Mouse (Mus musculus): ENCODE measurements around the gene Trpm3.

- TF ChIP-seq CTCF (IDR thresholded peaks at IDR 0.05; ENCODE audit: low read depth, low read length) = no peak
- no peak for TF ChIP-seq POLR2A (IDR thresholded peaks at IDR 0.05; ENCODE audit: insufficient read depth, low read length)
- no peak for TF ChIP-seq EP300 (IDR thresholded peaks at IDR 0.05; ENCODE audit: insufficient read depth, low read depth, low read length)
Observed at GRCm38 (mm10) chr19:23043699-23044098, 904.9 kb downstream of the Trpm3 start.
